Mouse (Mus musculus): Measurements from ENCODE around the gene Olfr517. TPM values are rescaled to one million over a fixed set of nuclear protein-coding genes. Genes with fewer than 3 reads are reported as not detected.

Olfr517 gene
- not detected for total RNA-seq (2021)

DNA sequence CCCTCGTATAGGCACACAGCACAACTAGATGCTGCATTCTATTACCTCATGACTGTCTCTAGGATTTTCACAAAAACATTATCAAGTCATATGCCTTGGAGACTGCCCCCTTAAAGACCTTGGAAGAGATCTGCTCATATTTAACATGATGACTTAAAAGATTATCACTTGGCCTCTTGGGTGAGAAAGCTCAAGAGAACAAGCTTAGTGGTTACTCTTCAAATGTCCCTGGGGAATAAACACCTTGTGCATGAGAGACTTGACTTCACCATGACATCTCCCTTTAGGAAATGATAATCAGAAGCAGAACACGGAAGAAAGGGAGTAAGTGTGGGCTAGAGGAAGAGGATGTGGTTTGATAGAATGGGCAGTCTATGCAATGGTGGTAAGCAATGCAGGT, at the start of gene Olfr517:
TSS of gene Olfr517 (minus strand) at position 101 of the 400 bp plus-strand sequence.
- intact Hi-C loops (cut with DNase I) = no loop called here
- no peak for DNase-seq (ENCODE audit: low spot score in 2 of 2)

DNA sequence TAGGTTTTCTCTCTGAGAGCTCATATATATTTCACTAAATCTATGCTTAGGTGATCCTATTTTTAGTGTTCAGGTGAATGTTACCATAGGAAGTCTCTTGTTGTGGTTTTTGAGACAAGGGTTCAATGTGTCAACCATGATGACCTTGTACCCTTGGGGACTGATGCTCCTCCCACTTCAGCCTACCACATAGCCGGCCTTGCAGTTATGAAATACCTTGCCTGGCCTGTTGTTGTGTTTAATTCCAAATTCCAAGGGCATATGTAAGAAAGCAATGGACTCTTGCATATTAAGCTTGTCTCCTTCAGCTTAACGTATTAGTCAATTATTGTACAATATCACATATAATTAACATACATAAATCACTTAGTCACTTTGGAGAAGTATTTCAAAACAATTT, 31.8 kb upstream of the Olfr517 start:
- no peak for DNase-seq (ENCODE audit: low spot score in 2 of 2)
- intact Hi-C loops (cut with DNase I) = no loop called here

DNA sequence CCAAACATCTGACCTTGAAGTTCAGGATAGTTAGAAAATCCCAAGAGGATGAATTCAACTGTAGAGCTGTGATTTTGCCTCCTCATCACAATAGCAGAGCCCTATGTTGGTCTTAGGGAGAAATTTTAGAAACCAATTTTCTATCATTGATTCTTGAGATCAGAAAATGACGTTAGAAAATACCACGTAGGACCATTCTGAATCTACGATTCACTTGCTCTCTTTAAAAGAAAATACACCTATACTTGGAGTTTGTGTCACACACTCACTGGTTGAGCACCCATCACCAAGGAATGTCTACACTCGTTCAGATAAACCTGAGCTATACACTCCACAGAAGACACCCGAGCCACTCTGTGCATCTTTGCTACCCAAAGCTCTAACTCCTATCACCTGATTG, 22.1 kb upstream of the Olfr517 start, which contains the start of gene Olfr519:
TSS of gene Olfr519 (minus strand) at position 101 of the 400 bp plus-strand sequence.
- DNase-seq (ENCODE audit: low spot score in 2 of 2) = no peak
- intact Hi-C loops (cut with DNase I) = no loop called here

DNA sequence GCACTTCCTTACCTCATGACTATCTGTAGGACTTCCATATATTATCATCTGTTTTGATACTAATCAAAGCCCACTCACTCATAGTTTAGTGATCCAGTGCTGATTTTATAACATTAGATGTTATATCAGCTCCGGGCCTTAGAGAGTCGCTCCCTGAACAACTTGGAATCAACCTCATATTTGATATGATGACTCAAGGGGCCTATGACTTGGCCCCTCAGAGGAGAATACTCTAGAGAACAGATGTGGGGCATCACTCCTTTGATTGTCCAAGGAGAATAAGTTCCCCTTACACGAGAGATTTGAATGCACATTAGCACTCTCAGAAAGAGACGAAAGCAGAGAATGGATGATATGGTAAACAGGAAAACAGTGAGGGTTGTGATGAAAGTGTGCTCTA, 12.7 kb upstream of the Olfr517 start, which contains the start of gene Olfr518:
TSS of gene Olfr518 (minus strand) at position 101 of the 400 bp plus-strand sequence.
- DNase-seq (ENCODE audit: low spot score in 2 of 2) = no peak
- intact Hi-C loops (cut with DNase I) = no loop called here

DNA sequence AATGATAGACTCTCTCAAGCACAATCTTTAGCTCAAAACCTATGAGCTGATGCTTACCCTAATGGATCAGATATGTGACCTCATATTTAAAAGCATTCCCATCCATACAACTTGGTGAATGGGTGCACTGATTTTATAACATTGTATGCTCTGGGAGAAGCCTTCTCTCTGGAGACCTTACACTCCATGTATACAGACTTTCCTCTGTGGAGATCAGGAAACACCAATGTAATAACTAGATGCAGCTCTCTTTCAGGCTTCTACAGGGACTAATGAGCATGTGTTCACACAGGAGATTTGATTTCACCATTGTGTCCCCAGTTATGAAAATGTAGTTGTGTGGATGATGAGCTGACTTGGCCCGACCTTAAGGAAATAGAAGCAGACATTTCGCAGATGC, 21.8 kb downstream of the Olfr517 start, which contains the start of gene Olfr516:
TSS of gene Olfr516 (minus strand) at position 101 of the 400 bp plus-strand sequence.
- intact Hi-C loops (cut with DNase I) = loop anchor here (5.0 kb wide), 1 partner anchor 82 kb away; the partner anchor contains the start of genes Eif3f and Nlrp10
- DNase-seq (ENCODE audit: low spot score in 2 of 2) = no peak

DNA sequence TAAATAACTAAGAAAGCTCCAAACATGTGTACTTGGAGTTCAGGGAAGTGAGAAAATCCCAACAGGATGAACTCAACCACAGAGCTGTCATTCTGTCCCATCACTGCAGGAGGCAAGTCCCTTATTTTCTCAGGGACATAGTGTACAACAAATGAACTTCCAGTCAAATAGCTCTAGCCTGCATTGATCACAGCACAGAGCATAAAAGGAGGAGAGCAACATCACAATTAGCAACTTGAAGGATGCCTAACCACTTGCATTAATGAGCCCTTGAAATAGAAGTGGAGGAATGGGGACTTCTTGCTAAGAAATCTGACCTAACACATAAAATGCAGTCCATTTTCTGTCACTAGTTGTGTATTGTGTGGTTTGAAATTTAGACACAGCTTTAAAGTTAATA, 46.3 kb downstream of the Olfr517 start, which contains the start of gene Olfr514:
TSS of gene Olfr514 (minus strand) at position 101 of the 400 bp plus-strand sequence.
- no peak for DNase-seq (ENCODE audit: low spot score in 2 of 2)
- intact Hi-C loops (cut with DNase I) = no loop called here

Other genes with a start within 250 kb of the Olfr517 start
- gene Olfr508, start 242.4 kb downstream of the Olfr517 start, total RNA-seq (2021) = not detected
- under 1 TPM in 1 of 2 experiments, not detected in 1; 0.11 TPM for gene Olfr509, start 220.5 kb downstream of the Olfr517 start, total RNA-seq (2021)
- not detected for gene Olfr510, start 206.0 kb downstream of the Olfr517 start, total RNA-seq (2021)
- not detected for gene Olfr512, start 159.1 kb downstream of the Olfr517 start, total RNA-seq (2021)
- gene Olfr513, start 121.4 kb downstream of the Olfr517 start, total RNA-seq (2021) = not detected
- gene Olfr514, start 46.4 kb downstream of the Olfr517 start, total RNA-seq (2021) = not detected
- not detected for gene Olfr516, start 21.9 kb downstream of the Olfr517 start, total RNA-seq (2021)
- gene Olfr518, start 12.6 kb upstream of the Olfr517 start, total RNA-seq (2021) = not detected
- not detected for gene Olfr519, start 22.0 kb upstream of the Olfr517 start, total RNA-seq (2021)
- under 1 TPM; 0.52 TPM for gene Nlrp10, start 57.8 kb upstream of the Olfr517 start, total RNA-seq (2021)
- gene Eif3f, start 62.0 kb upstream of the Olfr517 start, total RNA-seq (2021) = 10 to 100 TPM; 89.7 to 96.0 TPM
- 100 to 1,000 TPM; 106 to 143 TPM for gene Tub, start 78.0 kb upstream of the Olfr517 start, total RNA-seq (2021)
- gene Ric3, start 211.0 kb upstream of the Olfr517 start, total RNA-seq (2021) = 10 to 100 TPM; 63.5 to 69.2 TPM

Measured in left cerebral cortex, postnatal 36 days (tissue).